Mouse (Mus musculus) ovary, postnatal 36 days (tissue): ENCODE data around the gene Fam107b.

Experiments used
- DNase-seq: peaks from one replicate; pipeline ENCODE4 v3.0.0; 2022; ENCODE audit warnings: low spot score, mixed read lengths

Gene Fam107b

DNA sequence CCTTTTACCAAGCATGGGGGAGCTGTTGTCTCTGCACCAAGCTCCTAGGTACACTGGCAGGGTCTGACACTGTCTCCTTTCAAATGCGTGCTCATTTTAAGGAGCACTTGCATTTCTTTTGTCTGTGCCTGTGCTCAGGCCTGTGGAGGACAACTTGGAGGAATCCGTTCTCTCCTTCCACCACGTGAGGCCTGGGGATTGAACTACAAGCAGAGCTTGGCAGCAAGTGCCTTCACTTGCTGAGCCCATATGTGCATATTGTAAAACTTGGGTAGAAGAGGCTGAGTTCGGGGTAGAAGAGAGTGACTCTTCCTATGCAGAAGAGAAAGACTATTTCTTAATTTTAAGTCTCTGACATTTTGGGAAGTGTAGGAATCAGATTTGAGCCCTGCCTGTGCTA lies 202.8 kb downstream of the Fam107b start:
- DNase-seq, result no peak

DNA sequence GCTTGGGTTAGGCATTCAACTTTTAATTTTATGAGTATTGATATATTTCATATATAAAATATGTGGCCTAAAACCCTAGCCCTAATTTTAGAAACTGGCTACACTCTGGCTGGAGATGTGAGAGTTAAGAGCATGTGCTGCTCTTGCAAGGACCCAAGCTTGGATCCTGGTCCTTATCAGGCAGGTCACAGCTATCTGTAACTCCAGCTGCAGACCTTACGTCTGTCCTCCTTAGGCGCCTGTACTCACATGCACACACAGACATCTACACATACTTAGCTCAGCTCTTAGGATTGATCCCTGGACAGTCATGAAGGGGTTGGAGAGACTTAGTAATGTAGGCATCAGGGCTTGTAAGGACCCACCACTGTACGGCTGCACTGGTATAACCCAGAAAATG lies 205.3 kb downstream of the Fam107b start:
- no peak for DNase-seq

DNA sequence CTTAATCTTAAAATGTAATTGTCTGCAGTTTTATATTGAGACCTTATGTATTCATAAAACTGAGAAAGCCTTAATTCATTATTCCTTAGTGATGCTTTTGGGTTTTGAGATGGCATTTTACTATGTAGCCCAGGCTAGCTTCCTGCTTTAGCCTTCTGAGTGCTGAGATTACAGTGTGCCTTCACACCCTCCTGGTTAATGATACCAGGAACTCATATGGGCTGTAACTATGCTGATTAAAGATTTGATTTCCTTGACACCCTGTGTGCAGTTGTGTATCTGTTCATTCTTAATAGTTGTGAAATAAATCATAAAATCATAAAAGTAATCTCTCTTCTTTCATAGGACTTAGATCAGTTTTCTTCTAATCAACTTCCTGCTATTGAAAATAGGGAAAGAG lies 205.8 kb downstream of the Fam107b start:
- no peak for DNase-seq

DNA sequence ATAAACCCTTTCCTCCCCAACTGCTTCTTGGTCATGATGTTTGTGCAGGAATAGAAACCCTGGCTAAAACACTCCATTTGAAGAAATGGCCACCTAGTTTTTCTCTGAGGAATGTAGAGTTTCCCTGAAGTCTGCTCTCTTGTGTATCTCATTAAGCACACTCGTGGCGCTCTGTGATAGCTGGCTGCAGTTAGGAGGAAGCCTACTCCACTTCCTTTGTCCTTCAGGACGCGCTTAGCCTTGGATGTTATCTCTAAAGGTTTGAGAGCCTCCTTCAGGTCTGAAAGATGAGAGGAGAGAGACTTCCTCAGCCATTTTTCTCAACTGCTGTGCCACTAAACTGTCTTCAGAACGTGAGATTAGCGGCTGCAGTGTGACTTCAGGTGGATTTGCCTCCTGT lies 207.4 kb downstream of the Fam107b start:
- no peak for DNase-seq

DNA sequence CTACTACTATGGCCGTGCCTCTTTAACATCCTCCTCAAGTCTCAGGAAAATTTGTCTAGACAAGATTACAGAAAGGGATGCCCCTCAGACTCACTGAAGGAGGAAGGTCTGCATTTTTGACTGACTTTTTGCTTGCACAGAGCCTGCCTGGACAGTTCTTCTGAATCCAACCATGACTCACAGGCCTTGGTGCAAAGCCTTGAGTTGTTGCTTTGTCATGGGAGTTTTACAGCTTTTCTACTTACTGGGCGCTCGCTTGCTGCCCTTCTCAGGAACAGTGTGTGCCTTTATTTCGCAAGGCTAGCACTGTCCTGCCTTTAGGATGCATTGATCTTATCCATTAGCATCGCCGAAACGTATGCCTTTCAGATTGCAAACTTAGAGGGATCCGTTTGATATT lies 215.3 kb downstream of the Fam107b start:
- DNase-seq, result no peak

DNA sequence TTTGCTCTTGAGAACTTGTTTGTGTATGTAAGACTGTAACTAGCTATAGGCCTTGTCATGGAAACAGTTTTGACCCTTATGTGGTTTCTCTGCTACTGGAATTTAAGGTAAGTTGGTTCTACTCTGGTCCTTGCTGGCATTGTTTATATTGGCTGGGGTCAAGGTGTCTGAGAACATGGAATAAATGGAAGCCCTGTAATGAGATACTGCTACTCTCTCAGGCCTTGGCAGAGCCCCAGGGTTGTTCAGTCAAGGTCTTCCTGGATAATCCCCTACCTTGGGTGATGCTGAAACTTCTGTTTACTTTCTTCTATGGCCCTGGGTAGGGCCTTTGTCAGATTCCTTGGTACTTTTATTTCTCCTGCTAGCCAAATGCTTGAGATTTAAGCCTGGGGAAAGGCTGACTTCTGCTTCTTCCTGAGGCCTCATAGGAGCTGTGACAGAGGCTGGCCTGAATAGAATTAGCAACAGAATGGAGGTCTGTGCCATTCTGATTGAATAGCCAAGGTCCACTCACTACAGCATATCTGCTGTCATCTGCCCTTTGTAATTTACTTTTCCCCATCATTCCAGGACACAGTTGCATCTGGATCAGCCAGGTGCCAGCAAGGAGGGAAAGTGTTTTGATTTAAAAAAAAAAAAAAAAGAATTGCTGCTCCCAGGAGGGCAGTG lies 217.6 kb downstream of the Fam107b start:
- DNase-seq, result peak; percentile 9

DNA sequence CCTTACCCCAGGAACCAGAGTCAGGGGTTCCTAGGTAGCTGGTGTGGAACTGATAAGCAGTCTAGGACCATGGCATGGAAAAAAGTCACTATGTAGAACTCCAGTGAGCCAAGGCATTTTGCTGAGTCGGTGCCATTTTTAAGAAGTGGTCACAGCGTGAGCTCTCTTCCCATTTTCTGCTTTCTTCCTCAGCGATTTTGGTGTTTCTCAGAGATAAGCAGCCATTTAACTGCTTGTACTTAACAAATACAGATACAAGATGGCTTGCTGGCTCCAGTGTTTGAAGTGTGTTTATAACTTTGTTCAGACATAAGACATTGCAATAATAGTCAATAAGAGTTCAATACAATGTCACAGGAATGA lies 218.1 kb downstream of the Fam107b start:
- DNase-seq, result no peak

DNA sequence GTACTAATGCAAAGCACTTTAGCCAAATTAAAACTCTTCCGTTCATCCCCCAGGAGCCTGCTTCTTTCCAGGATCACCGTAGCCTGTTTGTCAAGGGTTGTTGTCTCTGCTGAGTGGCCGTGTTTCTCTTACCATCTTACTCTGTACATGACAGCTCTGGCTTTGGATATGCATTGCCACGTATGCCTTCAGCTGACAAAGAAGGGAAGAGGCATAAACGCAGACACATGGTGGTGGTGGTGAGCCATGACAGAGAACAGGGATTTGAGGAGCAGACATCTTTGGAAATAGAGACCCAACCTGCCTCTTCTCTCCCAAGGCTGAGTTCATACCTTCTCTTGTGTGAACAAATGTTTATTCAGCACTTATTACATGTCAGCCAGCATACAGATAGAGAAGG lies 226.3 kb downstream of the Fam107b start:
- no peak for DNase-seq

DNA sequence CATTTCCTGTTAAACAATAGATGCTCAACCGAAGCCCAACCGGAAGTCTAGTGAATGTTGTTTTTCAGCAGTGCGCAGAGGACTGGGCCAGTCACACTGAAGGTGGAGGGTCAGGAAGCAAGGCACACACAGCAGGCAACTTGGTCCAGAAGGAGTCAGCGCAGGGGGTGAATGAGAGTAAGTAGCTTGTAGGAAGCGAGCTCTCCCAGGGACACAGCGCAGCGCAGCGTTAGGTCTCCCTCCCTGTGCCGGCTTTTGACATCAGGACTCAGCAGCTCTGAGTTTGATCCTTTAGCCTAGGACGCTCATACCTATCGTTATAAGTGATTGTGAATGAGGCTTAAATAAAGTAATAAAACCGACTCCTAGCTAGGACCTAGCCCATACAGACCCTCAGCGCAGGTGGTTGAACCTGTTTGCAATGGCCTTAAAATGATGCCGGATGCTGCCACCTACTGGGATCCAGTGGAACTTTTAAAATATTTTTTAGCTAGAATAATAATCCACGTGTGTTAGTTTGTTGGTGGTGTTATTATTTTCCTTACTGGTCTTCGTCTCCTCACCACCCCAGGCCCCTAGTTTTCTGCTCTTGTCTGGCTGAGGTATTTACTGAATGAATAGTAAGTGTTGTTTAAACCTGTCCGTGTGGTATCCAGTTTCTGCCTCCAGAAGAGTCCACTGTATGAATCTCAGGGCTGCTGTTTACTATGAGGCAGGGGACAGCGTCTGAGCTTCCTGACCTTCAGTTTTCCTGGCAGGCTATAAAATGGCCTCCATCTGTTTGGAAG lies 229.7 kb downstream of the Fam107b start:
- peak; percentile 6 for DNase-seq

DNA sequence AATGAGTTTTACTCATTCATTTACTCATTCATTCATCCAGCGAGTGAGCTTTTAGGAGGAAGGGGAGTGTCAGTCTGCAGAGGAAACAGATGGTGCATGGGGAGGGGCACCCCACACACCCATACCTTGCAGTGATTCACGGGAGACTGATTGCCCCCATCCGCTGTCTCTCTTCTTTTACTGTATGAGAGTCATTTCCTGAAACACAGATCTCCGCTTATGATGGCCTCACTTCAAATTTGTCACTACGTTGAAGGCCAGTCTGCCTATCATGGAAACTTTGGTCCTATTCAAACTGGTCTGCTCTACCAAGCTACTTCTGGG lies 230.2 kb downstream of the Fam107b start:
- no peak for DNase-seq

DNA sequence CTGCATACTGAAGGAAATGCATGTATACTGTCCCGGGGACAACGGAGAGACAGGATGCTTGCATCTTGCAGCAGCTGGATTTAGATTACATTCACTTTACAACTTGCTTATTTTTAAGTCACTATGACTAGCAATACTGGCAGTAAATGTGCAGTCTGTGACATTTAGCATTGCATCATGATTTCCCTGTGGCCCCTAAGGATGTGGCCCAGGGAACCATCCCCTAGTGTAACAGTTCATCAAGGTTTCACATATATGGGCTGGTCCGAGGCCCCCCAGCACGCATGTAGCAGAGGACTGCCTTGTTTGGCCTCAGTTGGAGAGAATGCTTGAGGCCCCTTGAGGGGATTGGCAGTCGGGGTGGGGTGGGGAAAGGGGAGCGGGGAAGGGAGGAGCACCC lies 235.5 kb downstream of the Fam107b start:
- DNase-seq, result no peak

DNA sequence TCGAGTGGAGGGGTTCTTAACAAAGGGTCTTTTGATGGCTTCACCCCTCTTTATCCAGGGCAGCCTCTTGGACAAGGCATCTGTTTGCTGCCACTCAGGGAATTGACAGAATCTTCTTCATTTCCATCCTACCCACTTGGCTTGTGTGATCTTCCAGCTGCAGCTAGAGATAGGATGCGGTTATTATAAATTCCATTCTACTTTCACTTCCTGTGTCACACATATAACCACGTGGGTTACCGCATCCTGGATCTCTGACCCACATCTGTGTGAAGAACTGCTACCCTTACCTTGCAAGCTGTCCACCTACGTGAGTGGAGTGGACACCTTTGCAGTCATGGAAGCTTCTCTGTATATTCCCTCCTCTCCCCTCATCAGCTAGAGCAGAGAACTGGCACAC lies 240.0 kb downstream of the Fam107b start:
- DNase-seq, result no peak

DNA sequence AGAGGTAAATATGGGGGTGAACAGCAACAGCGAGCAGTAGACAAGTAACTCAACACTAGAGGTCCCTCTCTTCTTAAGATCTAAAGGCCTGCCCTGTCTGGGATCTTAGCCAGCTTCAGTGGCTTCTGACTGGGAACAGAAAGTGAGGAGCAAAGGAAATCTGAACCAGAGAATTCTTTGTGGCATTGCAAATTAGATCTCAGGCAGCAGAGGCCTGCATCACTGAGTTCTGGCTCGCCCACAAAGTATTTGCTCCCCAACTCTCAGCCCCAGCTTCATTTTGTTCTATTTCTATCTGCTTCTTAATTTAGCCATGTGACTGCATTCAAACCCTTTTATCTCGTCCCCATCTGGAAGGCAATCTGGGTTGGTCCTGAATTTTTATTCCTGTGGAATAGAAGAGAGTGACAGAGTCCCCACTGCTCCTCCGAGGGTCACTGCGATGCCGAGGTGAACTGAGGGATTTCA lies 245.9 kb downstream of the Fam107b start:
- DNase-seq, result no peak

DNA sequence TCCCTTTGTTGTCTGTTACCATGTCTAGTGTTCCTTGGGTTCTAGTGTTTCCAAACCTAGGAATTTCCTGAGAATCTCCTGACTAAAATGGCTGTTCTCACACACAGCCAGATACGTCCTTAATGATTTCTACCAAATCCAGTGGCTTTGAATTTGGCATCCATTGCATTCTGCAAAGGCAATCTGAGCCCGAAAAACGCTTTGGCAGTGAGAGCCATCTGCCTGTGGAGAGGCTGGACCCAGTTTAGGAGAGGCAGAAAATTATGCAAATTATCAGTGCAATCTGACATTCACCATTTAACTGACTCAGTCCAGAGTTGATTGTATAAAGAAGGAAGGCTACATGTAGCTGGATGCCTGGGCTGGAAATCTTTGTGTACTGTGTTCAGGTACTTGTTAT lies 247.3 kb downstream of the Fam107b start:
- no peak for DNase-seq

DNA sequence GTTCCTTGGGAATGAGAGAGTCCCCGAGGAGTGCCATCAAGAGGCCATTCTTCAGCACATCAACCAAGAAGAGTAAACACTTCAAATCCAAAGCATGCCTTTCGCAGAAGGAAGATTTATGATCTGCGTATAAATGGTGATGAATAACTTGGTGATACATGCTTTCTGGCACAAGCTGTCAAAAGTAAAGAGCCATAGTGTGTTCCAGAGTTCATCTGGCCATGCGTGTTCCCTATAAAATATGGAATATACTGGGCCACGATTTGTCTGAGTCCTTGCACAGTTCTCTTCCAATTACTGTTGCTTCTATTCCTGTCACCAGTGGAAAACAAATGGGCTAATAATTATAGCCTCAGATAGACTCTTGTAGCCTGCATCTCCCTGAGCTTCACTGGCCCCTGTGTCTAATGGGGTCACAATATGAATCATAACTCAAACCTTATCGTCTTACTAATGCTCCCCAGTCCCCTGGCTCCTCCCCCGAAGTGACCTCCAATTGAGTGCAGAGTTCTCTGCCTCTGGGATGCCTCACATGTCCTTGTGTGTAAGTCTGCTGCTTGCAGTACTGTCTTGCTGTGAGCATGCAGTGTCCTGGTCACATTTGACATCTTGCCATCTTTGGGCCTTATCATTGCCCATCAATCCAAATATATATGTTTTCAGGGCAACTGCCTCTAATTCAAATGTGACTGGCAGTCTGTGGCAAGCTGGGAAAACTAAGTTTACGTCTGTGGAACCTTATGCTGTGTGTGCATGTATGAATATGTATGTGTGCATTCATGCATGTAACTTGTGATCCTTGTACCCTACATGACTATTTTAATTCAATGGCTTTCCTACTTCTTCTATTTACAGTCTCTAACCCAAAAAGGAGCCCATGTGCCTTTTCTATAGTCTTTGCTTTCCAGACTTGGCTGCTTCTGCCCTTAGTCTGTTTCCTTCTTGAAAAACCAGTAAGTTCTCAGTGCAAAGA lies 252.5 kb downstream of the Fam107b start:
- no peak for DNase-seq
